Mouse (Mus musculus): Measurements from ENCODE around the gene Rint1. TPM values are rescaled to one million over a fixed set of nuclear protein-coding genes. Genes with fewer than 3 reads are reported as not detected.

The Rint1 gene
- total and polyA plus RNA-seq, 3 experiments: 6.9 to 14.7 (median 12.9) TPM

- no peaks in the 10 kb centered on the region for H3K79me2 ChIP-seq (replicated peaks; ENCODE audit: control insufficient read depth, insufficient read depth, low read length)
- WGBS: 83% methylated on average over 3 of the region's 3 CpGs
- no peak for DNase-seq
- H3K4me1 ChIP-seq (ENCODE audit: control insufficient read depth, insufficient read depth, low read length): peaks cover 5% of the 10 kb centered on the region; the same call in 1 of the 2 replicates
- intact Hi-C loops (cut with DNase I): no loop called here
- H3K36me3 ChIP-seq (ENCODE audit: control insufficient read depth, insufficient read depth, low read length): no peaks in the 10 kb centered on the region
- no peak overlapping the region for H3K27ac ChIP-seq
- H3K27me3 ChIP-seq (ENCODE audit: control insufficient read depth, insufficient read depth, low read length): no peaks in the 10 kb centered on the region
- H3K4me3 ChIP-seq: no peak overlapping the region
- TF ChIP-seq CTCF (IDR thresholded peaks at IDR 0.05) (no peak), POLR2A (IDR thresholded peaks at IDR 0.05; ENCODE audit: insufficient read depth, low read depth, low read length) (no peak), EP300 (IDR thresholded peaks at IDR 0.05; ENCODE audit: insufficient read depth, low read depth, low read length) (no peak)
- no peak overlapping the region for H3K9ac ChIP-seq (ENCODE audit: low read depth, low read length)
Measured at GRCm38 (mm10) chr5:23858001-23858400, 70.5 kb downstream of the Rint1 start.

- Histone ChIP-seq H3K4me3 (no peak overlapping the region), H3K27me3 (ENCODE audit: control insufficient read depth, insufficient read depth, low read length) (no peaks in the 10 kb centered on the region), H3K4me1 (ENCODE audit: control insufficient read depth, insufficient read depth, low read length) (peaks cover 7% of the 10 kb centered on the region), H3K79me2 (replicated peaks; ENCODE audit: control insufficient read depth, insufficient read depth, low read length) (no peaks in the 10 kb centered on the region), H3K9ac (ENCODE audit: low read depth, low read length) (no peak overlapping the region), H3K36me3 (ENCODE audit: control insufficient read depth, insufficient read depth, low read length) (no peaks in the 10 kb centered on the region), H3K27ac (no peak overlapping the region)
- DNase-seq: no peak
- WGBS: 83% methylated on average over 7 of the region's 7 CpGs
- intact Hi-C loops (cut with DNase I): no loop called here
- TF ChIP-seq POLR2A (IDR thresholded peaks at IDR 0.05; ENCODE audit: insufficient read depth, low read depth, low read length): no peak
- peak; percentile 50 for TF ChIP-seq CTCF (IDR thresholded peaks at IDR 0.05)
Measured at GRCm38 (mm10) chr5:23858643-23859042, 71.1 kb downstream of the Rint1 start.

GRCm38 (mm10) chr5:23859087-23859718, 71.7 kb downstream of the Rint1 start:
- no peak for DNase-seq
- intact Hi-C loops (cut with DNase I): no loop called here

GRCm38 (mm10) chr5:23859896-23860295, 72.4 kb downstream of the Rint1 start:
- WGBS: 90% methylated on average over 5 of the region's 5 CpGs
- no peak overlapping the region for H3K4me3 ChIP-seq
- no peak overlapping the region for H3K9ac ChIP-seq (ENCODE audit: low read depth, low read length)
- intact Hi-C loops (cut with DNase I): no loop called here
- H3K4me1 ChIP-seq (ENCODE audit: control insufficient read depth, insufficient read depth, low read length): peaks cover 10% of the 10 kb centered on the region
- no peaks in the 10 kb centered on the region for H3K36me3 ChIP-seq (ENCODE audit: control insufficient read depth, insufficient read depth, low read length)
- TF ChIP-seq POLR2A (IDR thresholded peaks at IDR 0.05; ENCODE audit: insufficient read depth, low read depth, low read length) (no peak), EP300 (IDR thresholded peaks at IDR 0.05; ENCODE audit: insufficient read depth, low read depth, low read length) (no peak), CTCF (IDR thresholded peaks at IDR 0.05) (no peak)
- H3K27me3 ChIP-seq (ENCODE audit: control insufficient read depth, insufficient read depth, low read length): no peaks in the 10 kb centered on the region
- H3K79me2 ChIP-seq (replicated peaks; ENCODE audit: control insufficient read depth, insufficient read depth, low read length): no peaks in the 10 kb centered on the region
- no peak for DNase-seq
- no peak overlapping the region for H3K27ac ChIP-seq

More at GRCm38 (mm10) chr5:23859087-23859718, 71.7 kb downstream of the Rint1 start:
- no peaks in the 10 kb centered on the region for H3K27me3 ChIP-seq (ENCODE audit: control insufficient read depth, insufficient read depth, low read length)
- 89% methylated on average over 1 of the region's 1 CpGs for WGBS
- H3K79me2 ChIP-seq (replicated peaks; ENCODE audit: control insufficient read depth, insufficient read depth, low read length): no peaks in the 10 kb centered on the region
- H3K4me3 ChIP-seq: no peak overlapping the region
- H3K4me1 ChIP-seq (ENCODE audit: control insufficient read depth, insufficient read depth, low read length): peaks cover 9% of the 10 kb centered on the region
- H3K27ac ChIP-seq: no peak overlapping the region
- H3K9ac ChIP-seq (ENCODE audit: low read depth, low read length): no peak overlapping the region
- H3K36me3 ChIP-seq (ENCODE audit: control insufficient read depth, insufficient read depth, low read length): no peaks in the 10 kb centered on the region
- TF ChIP-seq EP300 (IDR thresholded peaks at IDR 0.05; ENCODE audit: insufficient read depth, low read depth, low read length) (no peak), POLR2A (IDR thresholded peaks at IDR 0.05; ENCODE audit: insufficient read depth, low read depth, low read length) (no peak), CTCF (IDR thresholded peaks at IDR 0.05) (no peak)

- TF ChIP-seq CTCF (IDR thresholded peaks at IDR 0.05): no peak
- no peak for TF ChIP-seq EP300 (IDR thresholded peaks at IDR 0.05; ENCODE audit: insufficient read depth, low read depth, low read length)
- TF ChIP-seq POLR2A (IDR thresholded peaks at IDR 0.05; ENCODE audit: insufficient read depth, low read depth, low read length): no peak
- intact Hi-C loops (cut with DNase I): no loop called here
- H3K79me2 ChIP-seq (replicated peaks; ENCODE audit: control insufficient read depth, insufficient read depth, low read length): no peaks in the 10 kb centered on the region
- no peak overlapping the region for H3K4me3 ChIP-seq
- no peaks in the 10 kb centered on the region for H3K27me3 ChIP-seq (ENCODE audit: control insufficient read depth, insufficient read depth, low read length)
- 91% methylated on average over 9 of the region's 9 CpGs for WGBS
- H3K27ac ChIP-seq: no peak overlapping the region
- no peaks in the 10 kb centered on the region for H3K36me3 ChIP-seq (ENCODE audit: control insufficient read depth, insufficient read depth, low read length)
- no peak overlapping the region for H3K9ac ChIP-seq (ENCODE audit: low read depth, low read length)
- H3K4me1 ChIP-seq (ENCODE audit: control insufficient read depth, insufficient read depth, low read length): peaks cover 10% of the 10 kb centered on the region
- DNase-seq: no peak
Measured at GRCm38 (mm10) chr5:23861721-23862120, 74.2 kb downstream of the Rint1 start.

- 26% methylated on average over 5 of the region's 5 CpGs for WGBS
- no peaks in the 10 kb centered on the region for H3K36me3 ChIP-seq (ENCODE audit: control insufficient read depth, insufficient read depth, low read length)
- intact Hi-C loops (cut with DNase I): no loop called here
- no peaks in the 10 kb centered on the region for H3K79me2 ChIP-seq (replicated peaks; ENCODE audit: control insufficient read depth, insufficient read depth, low read length)
- H3K27me3 ChIP-seq (ENCODE audit: control insufficient read depth, insufficient read depth, low read length): no peaks in the 10 kb centered on the region
- TF ChIP-seq EP300 (IDR thresholded peaks at IDR 0.05; ENCODE audit: insufficient read depth, low read depth, low read length) (no peak), CTCF (IDR thresholded peaks at IDR 0.05) (no peak), POLR2A (IDR thresholded peaks at IDR 0.05; ENCODE audit: insufficient read depth, low read depth, low read length) (no peak)
- DNase-seq: peak; percentile 76 to 81
- no peak overlapping the region for H3K9ac ChIP-seq (ENCODE audit: low read depth, low read length)
- peaks cover 10% of the 10 kb centered on the region for H3K4me1 ChIP-seq (ENCODE audit: control insufficient read depth, insufficient read depth, low read length)
- H3K27ac ChIP-seq: no peak overlapping the region
- H3K4me3 ChIP-seq: no peak overlapping the region
Measured at GRCm38 (mm10) chr5:23862291-23862690, 74.8 kb downstream of the Rint1 start.
